Mouse (Mus musculus): ENCODE data around the gene Gm33815. TPM values are rescaled to one million over a fixed set of nuclear protein-coding genes. Genes with fewer than 3 reads are reported as not detected.
"Not testable (repeated sequence)": the region's sequence is repeated elsewhere in the genome, so short reads cannot be mapped to it uniquely, and the experiment has no call there.

The Gm33815 gene
- polyA plus RNA-seq (2011; ENCODE audit: insufficient read length, low read depth, missing spikeins): not detected in 2 replicates

GRCm38 (mm10) chrY:69320832-69321231 is at the start of gene Gm33815:
TSS of gene Gm33815 (plus strand) at chrY:69321132.
- not testable (repeated sequence) for H3K4me1 ChIP-seq (ENCODE audit: control insufficient read depth, insufficient read depth, low read length); H3K4me3 ChIP-seq (ENCODE audit: insufficient read depth, low read length); H3K27ac ChIP-seq (ENCODE audit: insufficient read depth, low read length)

All from embryonic fibroblast, embryonic 13.5 days (primary cell).